Mouse (Mus musculus) Patski (cell line): ENCODE results near the gene Fgfr2. TPM values are rescaled to one million over a fixed set of nuclear protein-coding genes. Genes with fewer than 3 reads are reported as not detected.

ENCODE experiments used
- ATAC-seq: fragments of 100-300 bp; one replicate; pipeline ENCODE4 v1.8.0; 2021
- CTCF ChIA-PET: fragments of 350-600 bp; sonication (Branson Sonifier 250); formaldehyde crosslinking; loops from one replicate; lab custom pipeline; 2022; ENCODE audit warnings: inconsistent platforms; lab: Charles Lee
- POLR2A ChIA-PET: fragments of 350-600 bp; sonication (Branson Sonifier 250); formaldehyde crosslinking; loops from one replicate; lab custom pipeline; 2022; ENCODE audit warnings: antibody characterized with exemption, inconsistent platforms; lab: Charles Lee
- DNase-seq: peaks from one replicate; pipeline ENCODE4 v3.0.0-alpha.2; 2011; ENCODE audit warnings: low read depth, low spot score
- H3K27me3 ChIP-seq: fragments of 371-371 bp; one replicate; pipeline ENCODE4 v1.5.1; 2021
- CTCF ChIP-seq: fragments of 100-300 bp; IDR thresholded peaks from one replicate; pipeline ENCODE4 v1.5.1; 2021
- in situ Hi-C: fragments of 300-500 bp; cut with MboI; formaldehyde crosslinking; loops from 3 replicates; pipeline ENCODE4 v1.11.1; 2018; ENCODE audit warnings: low pct_unique_long_range_greater_than_20kb, mixed read lengths
- polyA plus RNA-seq: library from polyadenylated mRNA; unstranded; gene quantifications from one replicate; pipeline ENCODE4 v1.2.3, GENCODE M21; 2021

Gene Fgfr2
- polyA plus RNA-seq, 1 experiment from 2014 or later: 48.8 TPM

DNA sequence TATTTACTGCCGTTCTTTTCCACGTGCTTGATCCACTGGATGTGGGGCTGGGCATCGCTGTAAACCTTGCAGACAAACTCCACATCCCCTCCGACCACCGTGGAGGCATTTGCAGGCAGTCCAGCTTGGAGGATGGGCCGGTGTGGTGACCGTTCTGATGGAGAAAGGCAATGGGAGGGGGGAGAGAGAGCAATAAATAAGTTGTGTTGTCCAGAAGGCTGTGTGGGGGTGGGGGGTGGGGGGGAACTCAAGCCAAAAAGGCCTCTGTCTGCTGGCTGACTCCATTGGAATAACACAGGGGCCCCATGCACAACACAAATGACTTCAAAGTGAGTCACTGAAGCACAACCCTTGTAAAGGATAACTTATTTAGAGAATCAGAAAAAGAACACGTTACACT is 2922.1 kb downstream of the Fgfr2 start:
- ChIA-PET POLR2A (interaction anchor here (0.8 kb wide), 1 partner anchor 9 kb away, joined by 3 read pairs; no protein-coding TSS in a partner anchor), CTCF (interaction anchor here (1.4 kb wide), 1 partner anchor 10 kb away, joined by 3 read pairs; no protein-coding TSS in a partner anchor)
- no peak for TF ChIP-seq CTCF
- H3K27me3 ChIP-seq: no peaks in the 10 kb centered on the region
- in situ Hi-C loops: no loop called here
- no peak for ATAC-seq
- no peak for DNase-seq

DNA sequence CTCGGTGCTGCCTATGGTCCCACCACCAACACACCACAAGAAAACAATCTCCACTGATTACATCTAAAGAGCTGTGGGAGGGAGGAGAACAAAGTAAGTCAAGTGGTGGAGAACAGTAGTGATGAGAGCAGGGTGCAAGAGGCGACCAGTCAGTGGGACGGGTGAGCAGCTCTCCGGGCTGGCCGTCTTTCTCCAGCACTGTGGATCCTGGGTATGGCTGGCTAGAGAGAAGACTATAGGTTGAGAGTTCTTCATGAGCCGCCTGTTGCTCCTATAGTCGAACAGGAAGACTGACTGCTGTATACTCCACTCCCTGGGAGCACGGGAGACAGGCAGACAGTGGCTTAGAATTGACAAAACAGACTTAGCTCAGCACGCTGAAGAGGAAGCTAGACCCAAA is 2923.2 kb downstream of the Fgfr2 start:
- POLR2A ChIA-PET: interaction anchor here (0.6 to 0.7 kb wide), 3 partner anchors 13 to 271 kb away, joined by 3 to 4 read pairs (median 3); no protein-coding TSS in a partner anchor
- in situ Hi-C loops: no loop called here
- TF ChIP-seq CTCF: no peak
- DNase-seq: no peak
- no peaks in the 10 kb centered on the region for H3K27me3 ChIP-seq
- ATAC-seq: no peak
- CTCF ChIA-PET: no interaction called here

DNA sequence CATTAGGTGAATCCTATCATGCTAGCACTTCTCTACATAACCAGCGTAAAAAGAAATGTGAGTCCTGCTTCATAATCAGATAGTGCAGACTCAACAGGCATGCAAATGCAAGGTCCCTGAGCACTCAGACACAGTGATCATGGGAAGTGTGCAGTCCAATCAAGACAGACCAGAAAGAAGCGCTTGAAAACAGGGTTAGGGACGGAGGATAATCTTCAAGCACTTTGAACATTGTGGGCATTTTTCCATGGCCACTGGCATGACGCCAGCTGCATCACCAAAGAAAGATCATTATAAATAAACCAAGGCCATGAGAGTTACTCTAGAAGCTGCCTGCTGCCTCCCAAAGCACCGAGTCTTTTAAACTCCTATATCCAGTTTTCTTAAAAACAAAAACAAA is 2923.8 kb downstream of the Fgfr2 start:
- in situ Hi-C loops: no loop called here

DNA sequence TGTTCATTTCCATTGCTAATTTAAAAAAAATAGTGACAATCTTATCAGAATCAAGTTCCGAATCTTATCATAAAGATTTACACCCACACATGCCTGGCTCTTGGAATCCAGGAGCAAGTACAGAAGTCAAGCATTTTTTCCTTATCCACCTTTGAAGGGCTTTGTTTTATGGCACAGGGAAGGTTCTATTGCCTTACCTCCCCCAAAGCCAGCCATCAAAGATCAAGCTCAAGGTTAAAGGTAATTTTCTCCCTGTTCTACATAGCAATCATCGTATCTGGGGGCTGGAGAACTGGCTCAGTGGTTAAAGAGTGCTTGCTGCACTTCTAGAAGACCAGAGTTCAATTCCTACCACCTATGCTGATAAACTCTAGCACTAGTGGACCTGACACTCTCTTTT is 2928.1 kb downstream of the Fgfr2 start:
- H3K27me3 ChIP-seq: no peaks in the 10 kb centered on the region
- DNase-seq: no peak
- in situ Hi-C loops: no loop called here
- ChIA-PET CTCF (interaction anchor here (1.4 kb wide), 1 partner anchor 100 kb away, joined by 3 read pairs; no protein-coding TSS in a partner anchor), POLR2A (no interaction called here)
- ATAC-seq: no peak
- TF ChIP-seq CTCF: no peak

More for the DNA sequence above, 2923.8 kb downstream of the Fgfr2 start:
- POLR2A ChIA-PET: interaction anchor here (0.6 kb wide), 1 partner anchor 13 kb away, joined by 3 read pairs; no protein-coding TSS in a partner anchor
- DNase-seq: no peak
- no peak for TF ChIP-seq CTCF
- no peaks in the 10 kb centered on the region for H3K27me3 ChIP-seq
- CTCF ChIA-PET: no interaction called here
- ATAC-seq: no peak

DNA sequence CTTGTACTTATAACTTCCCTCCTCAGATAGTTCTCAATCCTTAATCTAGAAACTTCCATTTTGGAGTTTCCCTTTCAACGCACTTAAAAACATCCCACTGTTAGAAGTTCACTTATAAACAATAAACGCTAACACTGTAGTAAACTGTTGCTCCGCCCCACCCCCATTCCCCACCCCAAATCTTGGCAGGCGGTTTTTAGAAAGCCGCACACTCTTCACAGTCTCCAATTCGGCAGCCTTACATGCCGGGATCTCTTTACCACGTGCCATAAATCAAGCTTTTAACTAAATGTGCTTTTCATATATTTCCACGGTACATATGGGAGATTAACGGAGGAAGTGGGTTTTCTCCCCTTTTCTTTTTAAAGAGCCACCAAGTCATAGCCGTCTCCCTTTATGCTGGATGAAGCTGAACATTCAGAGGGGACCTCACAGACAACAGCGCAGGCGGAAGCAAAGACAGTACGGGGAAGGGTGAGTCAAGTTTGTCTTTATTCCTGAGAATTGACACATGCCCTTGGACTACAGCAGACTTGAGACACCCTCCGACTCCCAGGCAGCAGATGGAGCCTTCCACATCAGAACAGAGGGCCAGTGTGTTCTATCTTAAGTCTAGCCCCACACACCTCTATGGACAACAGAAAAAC is 2932.7 kb downstream of the Fgfr2 start:
- CTCF ChIA-PET: interaction anchor here (1.7 kb wide), 1 partner anchor 70 kb away, joined by 4 read pairs; no protein-coding TSS in a partner anchor

DNA sequence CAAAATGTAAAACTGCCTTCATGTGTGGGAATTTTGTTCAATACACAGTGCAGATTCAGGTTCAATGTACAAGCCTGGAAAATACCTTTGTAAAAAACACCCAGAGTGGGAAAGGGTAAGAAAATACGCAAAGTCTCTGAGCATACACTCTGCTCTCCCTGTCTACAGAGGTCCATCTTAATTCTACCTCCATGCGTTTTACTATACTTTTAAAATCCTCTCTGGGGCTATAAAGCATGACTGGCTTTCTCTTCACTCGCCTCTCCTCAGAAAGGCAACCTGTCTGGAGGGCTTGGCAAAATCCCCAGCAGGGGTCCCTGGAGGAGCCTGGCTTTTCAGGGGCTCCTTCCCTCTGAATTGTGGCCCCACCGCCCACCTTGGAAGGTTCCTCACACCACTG is 2933.2 kb downstream of the Fgfr2 start:
- ChIA-PET CTCF (no interaction called here), POLR2A (no interaction called here)
- H3K27me3 ChIP-seq: no peaks in the 10 kb centered on the region
- in situ Hi-C loops: no loop called here
- ATAC-seq: no peak
- no peak for TF ChIP-seq CTCF
- no peak for DNase-seq

More for the DNA sequence above, 2932.7 kb downstream of the Fgfr2 start:
- ATAC-seq: no peak
- DNase-seq: no peak
- in situ Hi-C loops: no loop called here
- no peak for TF ChIP-seq CTCF
- POLR2A ChIA-PET: no interaction called here
- H3K27me3 ChIP-seq: no peaks in the 10 kb centered on the region

DNA sequence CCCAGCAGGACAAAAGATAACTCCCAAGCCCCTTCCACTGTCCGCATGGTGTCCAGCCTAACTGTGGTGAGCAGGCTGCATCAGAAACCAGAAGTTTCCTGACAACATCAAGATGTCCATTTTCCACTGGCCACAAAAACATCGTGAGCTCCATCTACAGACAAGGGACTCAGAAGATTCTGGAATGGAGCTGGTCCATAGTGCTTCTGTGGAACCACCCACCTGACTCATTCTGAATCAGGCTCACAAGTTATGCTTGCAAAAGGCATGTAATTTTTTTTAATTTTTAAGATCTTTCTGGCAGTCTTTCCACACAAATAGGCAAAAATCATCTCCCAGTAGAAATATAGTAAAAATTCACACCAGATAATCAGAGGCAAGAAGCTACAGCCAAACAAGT is 2935.0 kb downstream of the Fgfr2 start:
- no peak for ATAC-seq
- in situ Hi-C loops: no loop called here
- CTCF ChIA-PET: no interaction called here

DNA sequence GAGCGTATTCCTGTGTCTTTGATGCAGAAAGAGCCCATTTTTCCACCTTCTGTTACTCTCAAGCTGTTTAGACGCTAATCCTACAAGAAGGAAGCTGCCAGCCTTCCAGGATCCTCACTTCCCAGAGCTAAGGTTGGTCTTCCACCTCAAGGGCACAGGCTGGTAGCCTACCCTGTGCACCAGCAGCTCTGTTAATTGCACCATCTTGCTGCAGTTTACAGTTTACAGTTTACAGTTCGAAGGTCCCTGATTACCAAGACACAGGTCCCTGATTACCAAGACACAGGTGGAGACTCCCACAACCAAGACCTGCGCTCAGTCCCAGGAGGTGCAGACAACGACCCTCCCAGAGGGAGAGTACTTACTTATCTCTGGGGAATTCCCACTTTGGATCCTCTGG is 2938.3 kb downstream of the Fgfr2 start:
- no peak for TF ChIP-seq CTCF
- ChIA-PET CTCF (no interaction called here), POLR2A (interaction anchor here (0.7 to 1.3 kb wide), 2 partner anchors 23 to 81 kb away, joined by 3 read pairs; no protein-coding TSS in a partner anchor)
- in situ Hi-C loops: no loop called here
- ATAC-seq (no peak), DNase-seq (no peak)
- no peaks in the 10 kb centered on the region for H3K27me3 ChIP-seq

More for the DNA sequence above, 2935.0 kb downstream of the Fgfr2 start:
- TF ChIP-seq CTCF: no peak
- POLR2A ChIA-PET: no interaction called here
- no peaks in the 10 kb centered on the region for H3K27me3 ChIP-seq
- DNase-seq: no peak

DNA sequence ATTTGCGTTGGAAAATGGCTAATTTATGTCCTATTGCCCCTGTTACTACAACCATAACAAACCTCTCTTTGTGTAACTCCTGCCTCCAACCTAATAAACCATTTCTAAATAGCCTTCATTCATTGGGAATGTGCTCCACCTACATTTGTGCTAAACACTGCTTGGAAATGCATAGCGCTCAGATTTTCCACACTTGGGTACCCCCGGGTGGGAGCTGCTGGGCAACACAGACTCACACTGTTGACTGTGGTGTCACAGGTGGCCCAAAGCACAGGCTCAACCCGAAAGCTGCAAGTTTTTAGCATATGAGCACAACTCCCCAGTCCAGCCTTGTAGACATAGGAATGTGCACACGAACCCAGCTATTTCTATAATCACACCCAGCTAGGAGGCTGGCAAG is 2939.2 kb downstream of the Fgfr2 start:
- CTCF ChIA-PET: interaction anchor here (1.3 kb wide), 1 partner anchor 10 kb away, joined by 3 read pairs; no protein-coding TSS in a partner anchor
- POLR2A ChIA-PET: interaction anchor here (1.3 kb wide), 1 partner anchor 22 kb away, joined by 3 read pairs; no protein-coding TSS in a partner anchor

DNA sequence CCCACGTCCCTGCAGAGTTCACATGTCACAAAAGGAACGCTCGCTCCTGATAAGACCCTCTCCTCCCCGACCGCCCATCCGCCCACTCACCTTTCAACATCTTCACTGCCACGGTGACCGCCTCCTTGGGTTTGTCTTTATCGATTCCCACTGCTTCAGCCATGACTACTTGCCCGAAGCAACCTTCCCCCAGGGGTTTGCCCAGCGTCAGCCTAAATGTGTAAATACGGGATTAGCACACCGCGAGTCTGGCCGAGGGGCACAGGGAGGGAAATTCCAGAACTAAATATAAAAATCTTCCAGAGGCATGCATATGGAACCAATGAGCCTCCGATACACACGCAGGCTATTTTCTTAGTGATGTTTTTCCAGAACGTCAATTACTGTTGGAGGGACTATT is 2940.6 kb downstream of the Fgfr2 start:
- H3K27me3 ChIP-seq: no peaks in the 10 kb centered on the region
- POLR2A ChIA-PET: no interaction called here
- DNase-seq: no peak
- in situ Hi-C loops: no loop called here
- TF ChIP-seq CTCF: no peak
- CTCF ChIA-PET: no interaction called here
- ATAC-seq: no peak

More for the DNA sequence above, 2939.2 kb downstream of the Fgfr2 start:
- H3K27me3 ChIP-seq: no peaks in the 10 kb centered on the region
- no peak for ATAC-seq
- no peak for DNase-seq
- TF ChIP-seq CTCF: no peak
- in situ Hi-C loops: no loop called here

DNA sequence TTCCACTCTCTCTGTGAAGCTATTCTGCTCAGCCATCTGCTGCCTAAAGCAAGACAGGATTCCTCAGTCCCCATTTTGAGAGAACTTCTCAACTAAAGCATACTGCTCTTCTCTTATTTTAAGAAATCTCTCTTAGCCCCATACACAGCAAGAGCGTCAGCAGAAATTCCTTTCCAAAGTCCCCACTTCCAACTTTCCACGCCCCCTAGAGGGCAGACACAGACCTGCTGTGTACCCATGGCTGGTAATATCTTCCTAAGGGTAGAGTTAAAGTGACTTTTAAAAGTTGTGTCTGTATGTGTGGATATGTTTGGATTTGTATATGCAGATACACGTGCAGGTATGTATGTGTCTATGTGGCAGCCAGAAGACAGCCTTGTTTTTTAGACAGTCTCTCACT is 2944.2 kb downstream of the Fgfr2 start:
- TF ChIP-seq CTCF: peak; percentile 51
- no peak for ATAC-seq
- DNase-seq: no peak
- no peaks in the 10 kb centered on the region for H3K27me3 ChIP-seq
- ChIA-PET CTCF (interaction anchor here (1.1 kb wide), 1 partner anchor 516 kb away, joined by 3 read pairs; no protein-coding TSS in a partner anchor), POLR2A (no interaction called here)
- in situ Hi-C loops: no loop called here
